Mouse (Mus musculus) lung, postnatal 4 days (tissue): ENCODE data around the gene Vps25.

Source experiments
- DNase-seq, 2 experiments: peaks; one replicate each; pipeline ENCODE4 v3.0.0; 2021

Vps25 gene

DNA sequence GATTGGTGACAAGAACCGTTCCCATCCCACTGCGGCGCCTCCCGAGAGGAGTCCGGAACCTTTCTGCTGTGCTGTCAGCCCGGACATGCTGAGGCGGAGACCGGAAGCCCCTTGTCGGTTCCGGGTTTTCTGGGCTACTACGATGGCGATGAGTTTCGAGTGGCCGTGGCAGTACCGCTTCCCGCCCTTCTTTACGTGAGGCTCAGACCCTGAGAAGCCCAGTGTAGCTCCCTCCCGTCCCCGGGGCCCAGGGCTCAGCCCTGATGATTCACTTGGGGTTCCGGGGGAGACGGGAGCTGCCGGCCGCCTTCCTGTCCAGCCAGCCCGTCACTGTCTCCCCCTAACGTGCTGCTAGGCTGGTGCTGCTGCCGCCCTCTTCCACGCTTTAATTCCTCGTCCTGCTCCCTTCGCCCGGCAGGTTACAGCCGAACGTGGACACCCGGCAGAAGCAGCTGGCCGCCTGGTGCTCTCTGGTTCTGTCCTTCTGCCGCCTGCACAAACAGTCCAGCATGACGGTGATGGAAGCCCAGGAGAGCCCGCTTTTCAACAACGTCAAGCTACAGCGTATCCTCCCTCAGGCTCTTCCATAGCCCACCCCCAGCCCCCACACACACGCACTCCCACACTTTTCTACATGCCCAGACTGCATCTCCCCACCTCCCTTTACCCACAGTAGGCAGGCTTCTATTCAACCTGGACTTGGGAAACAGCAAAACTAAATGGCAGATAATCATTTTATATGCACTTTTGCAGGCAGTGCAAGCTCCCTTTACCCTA, at the start of gene Vps25:
Gene Vps25, plus strand, starts transcription at position 95 of the 777 bp plus-strand sequence.
- DNase-seq = peak; percentile 90 to 92

DNA sequence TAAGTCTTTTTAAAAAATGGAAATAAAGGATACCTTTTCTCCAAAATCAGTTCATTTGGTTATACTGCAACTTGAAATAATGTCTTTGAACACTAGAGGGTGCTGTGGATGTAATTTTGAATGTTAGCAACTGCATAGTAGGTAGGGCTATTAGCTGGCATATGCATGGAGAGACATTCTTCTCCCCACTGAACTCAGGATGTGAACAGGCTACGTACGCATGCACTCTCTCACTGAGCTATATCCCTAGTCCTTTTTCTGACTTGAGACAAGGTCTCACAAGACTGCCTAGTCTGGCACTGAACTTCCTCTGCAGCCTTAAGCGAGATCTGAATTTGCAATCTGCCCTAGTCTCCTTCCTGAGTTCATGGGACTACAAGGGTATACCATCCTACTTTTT, 41.5 kb upstream of the Vps25 start:
- DNase-seq = peak in 1 of 2 experiments; percentile 29

DNA sequence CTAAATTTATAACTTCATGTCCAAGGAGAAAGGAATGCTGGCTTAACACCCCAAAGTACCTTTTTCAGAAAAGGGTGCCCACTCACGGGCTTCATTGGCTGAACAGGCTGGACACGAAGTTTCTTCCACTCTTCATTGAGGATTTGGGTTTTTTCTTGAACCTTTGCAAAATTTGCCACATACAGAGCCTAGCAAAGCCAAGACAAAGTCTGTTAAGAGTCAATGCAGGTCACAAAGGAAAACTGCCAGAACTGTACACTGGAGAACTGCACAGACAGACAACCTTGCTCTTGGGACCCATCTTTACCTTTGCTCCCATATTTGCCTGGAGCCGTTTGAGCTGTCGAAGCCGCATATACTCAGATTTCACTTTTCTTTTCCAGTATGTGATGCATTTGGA, 36.6 kb upstream of the Vps25 start:
- DNase-seq = no peak

DNA sequence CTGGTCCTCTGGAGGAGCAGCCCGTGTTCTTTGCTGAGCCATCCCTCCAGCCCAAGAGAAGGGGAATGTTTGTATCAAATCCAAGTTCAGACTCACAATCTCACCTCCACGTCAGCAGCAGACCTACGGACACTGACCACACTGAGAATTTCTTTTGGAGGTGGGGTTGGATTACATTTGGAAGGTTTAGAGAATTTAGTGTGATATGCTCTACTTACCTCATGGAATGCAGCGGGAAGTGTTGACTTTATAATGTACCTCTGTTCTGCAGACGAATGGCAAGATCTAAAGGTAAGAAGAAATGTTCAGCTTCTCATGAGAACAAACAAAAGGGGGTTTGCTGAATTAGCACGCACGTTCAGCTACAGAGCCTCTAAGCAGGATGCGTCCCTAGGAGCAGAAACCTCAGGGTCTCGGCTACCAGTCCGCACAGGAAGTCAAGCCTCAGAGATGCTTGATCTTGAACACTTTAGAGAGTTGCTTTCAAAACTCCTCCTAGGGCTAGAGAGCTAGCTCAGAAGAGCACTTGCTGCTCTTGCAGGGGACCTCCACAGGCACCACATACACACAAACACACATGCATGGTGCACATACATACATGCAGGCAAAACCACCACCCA, 35.0 kb upstream of the Vps25 start:
- no peak for DNase-seq

DNA sequence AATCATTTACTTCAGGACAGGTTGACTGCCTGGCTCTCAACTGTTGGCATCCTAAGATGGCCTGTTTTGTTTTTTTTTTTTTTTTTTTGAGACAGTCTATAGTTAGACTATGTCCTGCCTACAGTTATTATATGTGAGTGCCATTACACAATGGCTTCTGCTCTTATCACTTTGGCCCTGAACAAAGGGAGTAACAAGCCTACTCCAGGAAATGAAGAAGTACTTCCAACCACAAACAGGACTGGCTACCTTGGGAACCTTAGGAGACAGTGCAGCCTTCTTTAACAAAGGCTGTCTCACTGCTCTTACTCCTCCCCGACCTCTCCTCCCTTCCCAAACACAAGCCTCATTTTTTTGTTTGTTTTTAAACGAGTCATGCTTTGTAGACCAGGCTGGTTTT, 32.7 kb upstream of the Vps25 start:
- DNase-seq = no peak

DNA sequence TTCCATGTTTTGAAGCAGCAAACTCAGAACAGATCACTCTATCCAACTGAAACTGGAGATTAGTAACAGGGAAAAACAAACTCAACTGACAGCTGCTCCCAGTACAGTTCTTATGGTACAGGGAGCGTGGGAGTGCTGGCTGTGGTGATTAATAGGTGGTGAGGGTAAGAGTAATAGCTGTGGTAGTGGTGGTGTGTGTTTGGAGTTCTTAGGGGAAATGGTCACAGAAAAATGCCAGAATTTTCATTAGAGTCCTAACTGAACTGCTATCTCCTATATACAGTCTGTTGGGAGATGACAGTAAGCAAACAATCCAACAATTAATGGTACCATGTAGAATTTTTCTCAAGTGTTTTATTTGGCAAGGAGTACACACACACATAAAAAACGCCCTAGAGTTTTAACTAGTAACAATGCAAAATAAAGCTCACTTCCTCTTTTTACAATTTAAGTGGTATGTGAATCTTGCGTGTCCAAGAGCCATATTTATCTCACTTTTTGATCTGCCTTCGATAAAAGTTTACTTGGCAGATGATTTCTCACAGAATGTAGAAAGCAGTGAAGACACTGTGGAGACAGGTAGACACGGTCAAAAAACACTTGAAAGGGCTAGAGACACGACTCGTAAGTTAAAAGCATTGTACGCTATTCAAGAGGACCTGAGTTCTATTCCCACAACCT, 32.1 kb upstream of the Vps25 start:
- no peak for DNase-seq

DNA sequence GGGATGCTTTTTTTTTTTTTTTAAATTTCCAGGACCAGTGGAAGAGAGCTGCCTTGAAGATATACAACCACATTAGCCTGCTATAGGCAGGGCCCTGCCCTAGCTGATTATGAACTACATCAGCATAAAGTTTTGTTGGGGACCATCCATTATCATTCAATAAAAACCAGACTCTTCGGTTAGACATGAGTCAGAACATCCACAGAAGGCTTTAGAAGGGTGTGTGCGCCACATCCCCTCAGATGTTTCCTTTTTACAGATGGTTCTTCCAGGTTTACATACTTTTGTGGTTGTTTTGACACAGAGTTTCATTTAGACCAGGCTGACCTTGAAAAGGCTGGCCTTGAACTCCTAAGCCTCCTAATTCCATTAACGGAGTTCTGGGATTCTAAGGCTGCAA, 29.2 kb upstream of the Vps25 start:
- DNase-seq = no peak

DNA sequence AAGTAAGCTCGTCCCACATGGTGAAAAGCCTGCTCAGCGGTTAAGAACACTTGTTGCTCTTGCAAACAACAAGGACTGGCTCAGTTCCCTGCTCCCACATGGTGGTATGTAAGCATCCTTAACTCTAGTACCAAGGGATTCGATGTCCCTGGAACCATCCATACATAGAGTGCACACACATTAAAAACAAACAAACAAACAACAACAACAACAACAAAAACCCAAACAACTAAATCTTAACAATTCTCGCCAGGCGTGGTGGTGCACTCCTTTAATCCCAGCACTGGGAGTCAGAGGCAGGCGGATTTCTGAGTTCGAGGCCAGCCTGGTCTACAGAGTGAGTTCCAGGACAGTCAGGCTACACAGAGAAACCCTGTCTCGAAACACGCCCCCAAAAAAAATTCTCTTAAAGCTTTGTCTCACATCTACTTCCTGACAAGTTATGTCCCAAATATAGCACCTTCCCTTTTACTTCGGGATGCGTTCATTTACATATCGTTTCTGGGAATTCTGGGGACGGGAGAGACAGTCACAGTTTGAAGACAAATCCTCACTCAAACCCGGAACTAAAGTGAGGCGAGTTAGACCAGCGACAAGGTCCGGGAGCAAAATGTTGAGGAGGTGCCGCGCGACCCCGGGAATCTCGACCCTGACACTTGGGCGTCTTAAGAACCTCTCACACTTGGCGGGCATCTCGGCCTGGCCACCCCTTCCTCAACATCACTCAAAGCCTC, 28.0 kb upstream of the Vps25 start:
- DNase-seq = no peak

DNA sequence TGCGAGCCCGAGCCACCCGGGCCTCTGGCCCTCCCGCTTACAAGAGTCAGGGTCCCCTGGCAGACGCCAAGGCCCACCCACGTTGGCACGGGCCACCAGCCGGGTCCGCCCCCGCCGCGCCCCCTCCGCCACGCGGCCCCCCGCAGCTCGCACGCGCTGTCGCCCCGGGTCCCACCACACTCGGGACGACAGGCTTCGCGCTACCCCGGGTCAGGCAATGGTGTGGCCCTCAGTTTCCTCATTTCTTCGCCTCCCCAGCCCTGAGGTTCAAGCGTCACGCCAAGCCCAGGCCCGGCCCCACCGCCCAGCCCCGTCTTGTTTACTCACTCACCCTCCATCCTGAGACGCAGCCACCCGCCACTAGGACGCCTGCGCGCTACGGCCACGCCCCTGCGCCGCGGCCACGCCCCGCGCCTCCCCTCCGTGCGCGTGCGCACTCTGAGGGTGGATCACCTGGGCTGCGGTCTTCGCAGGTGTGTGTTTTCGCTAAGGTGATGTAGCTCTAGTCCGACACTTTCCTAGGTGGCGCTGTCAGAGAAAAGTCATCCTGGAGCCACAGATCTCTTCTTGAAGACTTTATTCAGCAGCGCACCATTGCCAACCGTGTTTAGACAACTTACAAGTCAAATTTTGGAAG, 27.3 kb upstream of the Vps25 start, which contains the start of gene Ezh1:
Gene Ezh1, minus strand, starts transcription at position 399 of the 637 bp plus-strand sequence.
- DNase-seq = peak; percentile 95

DNA sequence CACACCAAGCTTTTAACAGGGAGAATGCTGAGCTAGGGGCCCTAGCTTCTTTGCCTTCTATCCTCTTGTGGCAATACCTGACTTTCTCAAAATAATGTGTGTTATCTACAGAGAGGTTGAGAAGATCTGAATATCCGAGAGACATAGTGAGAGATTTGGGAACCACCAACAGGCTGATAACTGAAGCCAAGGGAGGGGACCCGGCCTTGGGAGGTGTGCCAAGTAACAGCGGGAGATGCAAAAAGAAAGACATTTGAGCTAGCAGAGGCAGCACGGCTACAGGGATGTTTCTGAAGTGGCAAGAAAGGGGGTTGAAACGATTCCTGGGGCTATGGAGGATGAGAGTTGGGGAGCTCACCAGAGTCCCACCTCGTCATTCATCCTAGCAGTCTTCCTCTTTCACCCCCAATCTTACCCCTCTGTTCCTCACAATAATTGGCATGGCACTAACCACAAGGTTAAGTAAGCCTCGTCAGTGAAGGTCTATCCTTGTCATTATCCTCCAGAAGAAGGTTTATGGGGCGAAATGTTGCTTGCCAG, 24.1 kb upstream of the Vps25 start:
- peak in 1 of 2 experiments; percentile 53 for DNase-seq

DNA sequence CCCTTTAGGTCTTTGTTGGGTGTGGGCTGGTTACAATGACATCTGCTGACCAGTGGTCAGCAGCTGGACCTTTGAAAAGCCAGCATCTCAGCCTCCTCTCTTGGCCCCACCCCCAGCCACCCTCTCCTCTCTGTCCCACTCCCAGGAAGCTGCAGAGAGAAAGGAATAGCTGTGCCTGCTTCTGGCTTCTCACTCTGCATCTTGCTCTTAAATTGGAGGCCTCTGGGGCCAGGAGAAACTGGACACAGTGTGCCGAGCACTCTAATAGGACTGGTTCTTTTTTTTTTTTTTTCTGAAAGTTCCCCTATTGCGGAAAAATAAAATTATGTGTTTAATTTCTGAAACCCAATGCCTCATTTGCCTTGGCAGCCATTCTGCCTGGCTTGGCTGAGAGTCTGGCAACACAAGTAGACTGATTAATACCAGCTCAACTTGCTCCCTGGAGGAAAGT, 23.4 kb upstream of the Vps25 start:
- DNase-seq = peak in 1 of 2 experiments; percentile 76

DNA sequence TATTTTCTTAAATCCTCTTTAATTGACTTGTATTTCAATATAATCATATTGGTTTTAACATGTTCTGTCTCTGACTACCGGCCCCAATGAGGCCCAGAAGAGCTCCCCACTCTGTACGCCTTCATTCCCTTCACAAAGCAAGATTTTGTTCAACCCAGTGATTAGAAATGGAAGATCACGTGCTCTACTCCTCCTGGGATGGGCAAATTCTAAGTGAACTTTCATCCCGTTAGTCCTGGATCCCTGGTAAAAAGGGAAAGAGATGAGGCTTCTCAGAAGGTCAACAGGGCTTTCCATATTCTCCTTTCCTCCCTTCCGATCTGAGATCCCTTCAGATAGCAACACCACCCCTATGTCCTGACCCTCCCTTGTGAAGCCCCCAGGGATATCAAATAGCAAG, 23.0 kb upstream of the Vps25 start:
- no peak for DNase-seq

DNA sequence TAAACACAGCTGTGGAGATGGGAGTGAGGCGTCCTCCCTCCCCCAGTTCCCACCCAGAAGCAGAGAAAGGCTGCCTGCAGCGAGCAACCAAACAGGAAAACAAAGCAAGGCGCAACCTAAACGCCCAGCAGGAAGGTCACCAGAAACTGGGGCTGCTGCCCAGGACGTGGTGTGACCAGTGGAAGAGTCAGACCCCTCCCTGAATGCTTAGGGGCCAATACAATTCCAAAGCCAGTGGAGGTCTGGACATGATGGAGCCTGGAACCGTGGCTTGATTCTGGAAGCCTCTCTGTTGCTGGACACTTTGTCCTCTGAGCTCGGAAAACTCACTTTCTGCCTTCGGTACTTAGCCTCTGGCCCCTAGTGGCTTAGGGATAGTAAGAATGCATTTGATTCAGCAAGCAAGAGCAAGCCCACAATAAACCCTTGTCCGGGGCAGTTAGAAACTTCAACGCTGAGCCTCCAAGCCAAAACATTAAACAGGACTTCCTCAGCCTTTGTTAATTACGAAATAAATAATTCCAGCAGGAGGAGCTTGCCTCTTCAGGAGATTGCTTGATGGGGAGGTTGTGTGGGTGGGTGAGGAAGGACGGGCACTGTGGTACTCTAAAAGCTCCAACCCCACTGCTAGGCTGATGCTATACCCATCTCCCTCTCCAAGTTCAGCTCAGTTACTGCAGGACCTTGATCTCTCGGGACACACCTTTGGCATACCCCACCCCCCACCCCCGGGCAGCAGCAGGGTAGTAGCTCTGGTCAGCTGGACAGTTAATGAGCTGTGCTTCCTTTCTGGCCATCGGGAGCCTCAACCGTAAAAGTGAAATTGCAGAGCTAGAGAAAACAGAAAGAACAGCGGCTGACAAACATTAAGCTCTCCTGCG, 22.3 kb upstream of the Vps25 start:
- peak; percentile 77 to 91 for DNase-seq

DNA sequence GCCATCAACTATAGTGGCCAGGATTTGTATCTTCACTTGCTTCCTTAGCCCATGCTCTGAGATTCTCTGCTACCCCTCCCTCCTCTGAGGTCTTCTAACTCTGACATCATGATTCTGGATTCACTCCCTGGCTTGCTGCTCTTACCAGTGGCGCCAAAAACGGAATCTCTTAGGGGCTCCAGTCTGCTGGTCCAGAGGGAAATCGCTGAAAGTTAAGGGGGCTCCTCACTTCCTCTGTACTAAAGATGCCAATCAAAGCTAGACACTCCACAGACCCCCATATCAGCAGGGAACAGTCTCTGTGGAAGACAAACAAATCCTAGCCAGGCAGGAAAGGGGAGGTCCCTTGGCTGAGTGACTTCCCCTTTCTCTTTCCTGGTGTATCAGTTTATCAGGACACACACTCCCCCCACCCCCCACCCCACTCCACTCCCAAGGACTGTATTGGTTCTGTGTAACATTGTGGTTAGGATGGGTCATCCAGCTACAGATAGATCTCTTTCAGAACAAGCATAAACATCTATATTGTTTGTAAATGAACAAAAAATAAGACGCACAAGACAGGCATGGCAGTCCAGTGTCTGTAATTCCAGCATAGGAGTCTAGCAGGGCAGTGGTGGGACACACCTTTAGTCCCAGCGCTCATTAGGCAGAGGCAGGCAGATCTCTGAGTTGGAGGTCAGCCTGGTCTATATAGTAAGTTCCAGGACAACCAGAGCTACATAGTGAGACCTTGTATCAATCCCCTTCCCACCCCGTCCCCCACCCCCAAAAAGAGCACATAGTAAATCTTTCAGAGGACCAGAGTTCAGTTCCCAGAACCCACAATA, 21.3 kb upstream of the Vps25 start:
- peak; percentile 66 to 77 for DNase-seq

DNA sequence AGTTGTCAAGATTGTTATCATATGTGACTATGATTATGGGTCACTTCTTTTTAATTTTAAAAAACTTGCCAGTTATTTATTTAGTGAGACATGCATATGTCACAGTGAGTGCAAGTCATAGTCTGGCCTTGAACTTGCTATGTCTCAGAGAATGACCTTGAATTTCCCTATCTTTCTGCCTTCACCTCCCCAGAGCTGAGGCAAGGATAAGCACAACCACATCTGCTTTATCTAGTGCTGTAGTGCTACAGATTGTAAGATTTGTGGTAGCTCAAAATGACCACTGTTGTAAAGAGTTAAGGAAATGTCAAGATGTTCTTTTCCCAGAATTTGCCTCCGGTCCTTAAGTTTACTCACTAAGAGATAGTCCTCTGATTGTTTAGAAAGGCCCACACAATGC, 20.3 kb upstream of the Vps25 start:
- DNase-seq = no peak

DNA sequence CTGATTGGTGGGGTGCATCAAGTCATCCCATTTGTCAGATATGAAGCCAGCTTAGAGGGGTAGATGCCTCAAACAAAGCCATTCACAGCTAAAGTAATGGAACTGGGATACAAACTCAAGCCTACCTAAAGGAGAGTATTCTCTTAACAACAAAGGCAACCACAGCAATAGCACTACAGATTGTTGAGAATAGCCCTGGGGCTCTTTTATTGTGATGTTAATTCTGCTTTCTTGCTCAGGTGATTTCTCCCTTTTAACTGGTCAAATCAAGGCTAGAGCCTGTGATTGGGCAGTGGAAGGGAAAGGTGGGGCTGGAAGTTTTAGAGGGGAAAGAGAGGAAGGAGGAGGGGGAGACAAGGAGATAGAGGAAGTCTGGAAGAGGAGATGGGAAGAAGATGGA, 19.4 kb upstream of the Vps25 start:
- no peak for DNase-seq

DNA sequence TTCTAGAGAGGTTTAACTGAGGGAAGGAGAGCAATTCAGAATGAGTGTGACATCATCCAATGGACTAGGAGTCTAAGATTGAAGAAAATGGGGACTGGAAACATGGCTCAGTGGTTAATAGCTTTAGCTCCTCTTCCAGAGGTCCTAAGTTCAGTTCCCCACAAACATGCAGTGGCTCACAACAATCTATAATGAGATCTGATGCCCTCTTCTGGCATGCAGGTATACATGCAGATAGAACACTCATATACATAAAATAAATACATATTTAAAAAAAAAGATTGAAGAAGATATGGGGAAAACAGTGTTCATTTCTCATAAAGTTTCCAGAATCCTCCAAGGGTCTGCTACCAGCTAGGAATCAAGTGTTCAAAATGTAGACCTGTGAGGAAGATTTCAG, 18.1 kb upstream of the Vps25 start:
- DNase-seq = no peak

DNA sequence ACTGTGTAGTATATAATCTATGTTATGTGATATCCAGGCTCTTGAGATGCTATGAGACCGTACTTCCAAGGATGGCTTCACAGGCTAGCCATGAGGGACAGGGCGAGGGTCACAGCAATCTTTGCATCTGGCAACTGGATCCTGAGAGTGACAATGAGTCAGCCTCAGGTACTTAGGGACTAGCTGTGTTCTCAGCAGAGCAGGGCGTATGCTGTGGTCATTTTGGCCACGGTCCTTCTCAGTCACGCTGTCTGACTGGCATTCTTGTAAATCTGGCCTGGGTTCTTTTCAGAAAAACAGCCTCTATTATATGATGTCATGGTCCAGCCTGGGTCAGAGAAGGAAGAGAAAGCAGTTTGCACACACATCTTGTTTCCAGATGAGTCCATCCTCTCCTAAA, 16.7 kb upstream of the Vps25 start:
- DNase-seq = no peak

DNA sequence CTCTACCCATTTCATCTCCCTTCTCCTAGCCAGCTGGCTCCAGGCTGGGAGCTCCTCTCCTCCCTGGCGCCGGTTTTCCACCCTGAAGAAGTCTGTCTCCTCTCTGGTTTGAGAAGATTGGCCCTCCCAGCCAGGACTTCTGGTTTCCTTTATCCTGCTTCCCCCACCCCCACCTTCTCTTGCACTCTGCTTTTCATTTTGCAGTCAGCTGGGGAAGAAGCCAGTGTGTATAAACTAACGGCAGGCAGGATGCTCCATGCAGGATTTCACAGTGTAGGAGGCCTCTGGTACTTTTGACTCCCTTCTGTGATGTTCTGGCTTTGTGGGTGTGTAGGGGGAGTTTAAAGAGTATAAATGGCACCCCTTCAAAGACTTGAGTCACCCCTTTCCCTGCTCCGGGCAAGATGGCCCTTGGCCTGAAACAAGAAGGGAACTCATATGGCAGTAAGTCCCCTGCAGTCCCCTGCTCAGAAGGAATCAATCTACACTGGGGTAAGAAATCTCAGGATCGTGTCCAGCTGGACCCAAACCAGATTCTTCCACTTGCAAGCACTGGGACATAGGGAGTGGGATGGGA, 15.3 kb upstream of the Vps25 start:
- DNase-seq = peak in 1 of 2 experiments; percentile 57

DNA sequence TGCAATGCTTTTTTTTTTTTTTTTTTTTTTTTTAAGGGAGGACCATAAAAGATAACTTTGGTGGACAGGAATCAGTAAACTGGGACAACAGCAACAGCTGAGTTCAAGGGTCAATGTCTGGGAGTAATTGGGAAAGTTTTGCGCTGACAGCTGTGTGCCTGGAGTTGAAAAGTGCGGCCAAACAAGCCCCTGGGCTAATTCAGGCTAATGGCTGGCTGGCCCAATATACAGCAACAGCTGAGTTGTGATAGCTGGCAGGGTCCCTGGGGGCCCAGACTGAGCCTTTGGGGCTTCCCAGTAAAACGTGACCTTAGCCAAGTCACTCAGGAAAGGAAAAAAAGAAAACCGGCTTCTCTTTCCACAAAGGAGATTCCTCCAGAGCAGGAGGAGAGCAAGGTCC, 8.4 kb upstream of the Vps25 start:
- DNase-seq = peak in 1 of 2 experiments; percentile 61
